Mouse (Mus musculus): ENCODE measurements around the gene Scgb2b21. TPM values are rescaled to one million over a fixed set of nuclear protein-coding genes. Genes with fewer than 3 reads are reported as not detected.

Scgb2b21 gene
- polyA plus RNA-seq (2017; shearing (Covaris generic)): not detected

GRCm38 (mm10) chr7:33520358-33520757 lies at the start of gene Scgb2b21:
Gene Scgb2b21, minus strand, starts transcription at chr7:33520458.

Other genes starting within 250 kb of the Scgb2b21 start
- gene Scgb2b19, start 240.1 kb downstream of the Scgb2b21 start, polyA plus RNA-seq (2017; shearing (Covaris generic)): not detected
- not detected for gene Scgb1b19, start 233.2 kb downstream of the Scgb2b21 start, polyA plus RNA-seq (2017; shearing (Covaris generic))
- not detected for gene Scgb2b20, start 154.1 kb downstream of the Scgb2b21 start, polyA plus RNA-seq (2017; shearing (Covaris generic))
- not detected for gene Scgb1b20, start 147.2 kb downstream of the Scgb2b21 start, polyA plus RNA-seq (2017; shearing (Covaris generic))
- not detected for gene Scgb2b24, start 218.9 kb upstream of the Scgb2b21 start, polyA plus RNA-seq (2017; shearing (Covaris generic))
- not detected for gene Scgb1b24, start 223.3 kb upstream of the Scgb2b21 start, polyA plus RNA-seq (2017; shearing (Covaris generic))